Mouse (Mus musculus) stomach, postnatal 0 days (tissue): ENCODE data around the gene Lancl2.

Source experiments
- CTCF ChIP-seq: IDR thresholded peaks from 2 replicates; pipeline ENCODE4 v1.5.1; 2016; ENCODE audit warnings: antibody characterized with exemption, low read depth, mild to moderate bottlenecking, moderate library complexity
- EP300 ChIP-seq: optimal IDR thresholded peaks from 2 replicates; pipeline ENCODE3; 2016; ENCODE audit warnings: antibody characterized with exemption

DNA sequence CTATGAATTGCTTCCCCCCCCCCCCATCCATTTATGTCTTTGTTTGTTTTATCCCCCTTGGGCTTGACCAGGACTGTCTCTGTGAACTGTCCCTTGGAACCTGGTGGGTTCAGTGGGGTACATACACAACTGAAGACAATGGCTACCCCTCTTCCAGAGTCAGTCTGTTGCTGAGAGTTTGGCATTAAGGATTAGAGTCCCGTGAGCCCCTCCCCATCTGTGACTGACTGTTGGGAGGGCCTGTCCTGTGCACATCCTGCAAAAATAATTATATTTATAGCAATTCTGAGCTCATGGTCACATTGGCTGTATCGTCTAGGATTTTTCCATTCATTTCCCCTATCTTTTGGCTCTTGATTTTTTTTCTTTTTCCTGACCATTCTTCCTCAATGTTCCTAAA is 1.4 kb downstream of the Lancl2 start:
- TF ChIP-seq CTCF (no peak), EP300 (no peak)
